Mouse (Mus musculus) gastrocnemius, adult 18-20 months (tissue): ENCODE results near the gene Dpp4. TPM values are rescaled to one million over a fixed set of nuclear protein-coding genes. Genes with fewer than 3 reads are reported as not detected.

Experiments
- DNase-seq: peaks from one replicate; pipeline ENCODE4 v3.0.0; 2021; ENCODE audit warnings: low spot score
- total RNA-seq, 2 experiments: library from RNA; stranded (reverse); gene quantifications; 2 replicates each; pipeline ENCODE4 v1.2.3; 2021

Gene Dpp4
- total RNA-seq, 2 experiments from 2014 or later, result 2.2 to 2.8 TPM

DNA sequence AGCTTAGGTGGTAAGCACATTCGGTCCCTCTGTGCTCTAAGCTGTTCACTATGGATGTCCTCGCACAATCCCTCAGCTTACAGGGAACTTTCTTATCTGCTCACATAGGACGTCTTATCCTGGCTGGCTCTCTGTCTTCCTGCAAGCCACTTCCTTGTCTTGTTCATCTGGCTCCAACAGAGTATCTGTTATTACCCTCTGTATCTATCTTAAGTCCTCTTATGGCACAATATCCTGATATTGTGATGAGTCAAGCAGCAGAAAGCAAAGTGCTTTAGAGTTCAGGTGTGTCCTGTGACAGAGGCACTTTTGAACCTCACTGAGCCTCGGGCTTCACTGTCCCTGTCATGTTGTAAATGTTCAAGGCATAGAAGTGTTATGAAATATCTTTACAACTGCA is 48.4 kb downstream of the Dpp4 start:
- DNase-seq, result no peak

DNA sequence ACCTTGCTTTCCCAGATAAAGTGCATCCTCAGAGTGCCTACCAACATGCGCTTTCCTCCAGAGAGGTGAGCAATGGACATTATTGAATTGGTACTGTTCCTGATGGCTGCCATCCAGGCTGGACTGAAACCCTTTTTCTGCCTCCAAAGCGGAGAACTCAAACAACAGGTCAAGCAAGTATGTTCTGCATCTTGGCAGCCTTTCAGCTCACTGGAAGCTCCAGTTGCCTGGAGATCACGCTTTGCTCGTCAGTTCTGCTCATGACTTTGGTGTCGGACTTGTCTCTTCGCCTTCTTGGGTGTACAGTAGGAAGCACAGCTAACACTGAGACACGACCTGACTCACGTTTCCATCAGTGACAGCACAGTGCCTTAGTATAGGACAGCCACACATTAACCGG is 49.8 kb downstream of the Dpp4 start:
- no peak for DNase-seq

DNA sequence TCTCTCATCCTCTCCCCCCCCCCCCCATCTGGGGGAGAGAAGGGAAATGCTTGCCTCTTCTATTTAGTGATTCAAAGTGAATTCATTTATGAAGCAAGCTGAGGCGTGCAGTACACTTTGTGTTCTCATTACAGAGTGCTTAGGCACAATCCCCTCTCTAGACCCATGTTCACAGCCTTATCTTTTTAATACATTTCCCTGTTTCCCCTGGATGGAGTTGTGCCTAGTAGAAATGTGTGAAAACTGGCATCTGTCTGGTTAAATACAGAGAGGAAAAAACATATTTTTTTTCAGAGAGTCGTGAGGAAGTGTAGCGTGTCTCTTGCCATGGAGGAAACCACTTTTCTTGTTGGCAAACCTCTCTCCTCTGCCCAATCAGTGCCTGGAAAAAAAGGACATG is 50.5 kb downstream of the Dpp4 start:
- no peak for DNase-seq

DNA sequence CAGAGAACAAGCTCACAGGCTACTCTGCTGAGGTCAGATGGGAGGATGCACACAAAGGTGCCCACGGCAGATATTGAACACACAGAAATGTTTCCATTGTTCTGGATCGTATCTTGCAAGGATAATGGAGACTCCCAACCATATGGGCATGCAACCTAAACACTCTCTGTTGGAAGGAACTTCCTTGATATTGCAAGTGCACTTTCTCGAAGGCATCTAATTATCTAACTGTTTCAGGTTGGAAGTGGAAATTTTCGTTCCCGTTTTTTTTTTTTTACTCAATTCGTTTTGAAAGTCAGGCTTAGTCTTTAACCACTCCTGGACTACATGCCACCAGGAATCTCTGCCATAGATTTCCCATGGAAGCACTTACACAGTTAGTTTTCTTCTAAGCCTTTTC is 51.2 kb downstream of the Dpp4 start:
- no peak for DNase-seq

DNA sequence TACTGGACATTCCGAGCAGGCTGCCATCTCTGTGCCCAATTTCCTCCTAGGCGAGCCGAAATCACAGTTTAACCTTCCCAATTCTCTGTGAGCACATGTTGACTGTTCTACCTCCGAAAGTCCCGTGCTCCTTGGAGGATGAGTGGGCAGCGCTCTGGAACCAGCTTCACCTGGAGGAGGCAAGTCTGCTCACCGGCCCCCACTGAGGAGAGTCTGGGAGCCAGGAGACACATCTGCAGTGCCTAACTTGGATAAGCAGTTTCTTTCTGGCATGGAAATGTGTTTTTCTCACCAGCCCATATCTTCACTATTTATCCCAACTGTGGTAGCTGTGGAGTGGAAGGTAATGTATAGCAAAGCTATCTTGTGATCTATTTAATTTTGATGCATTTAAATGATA is 54.8 kb downstream of the Dpp4 start:
- no peak for DNase-seq

DNA sequence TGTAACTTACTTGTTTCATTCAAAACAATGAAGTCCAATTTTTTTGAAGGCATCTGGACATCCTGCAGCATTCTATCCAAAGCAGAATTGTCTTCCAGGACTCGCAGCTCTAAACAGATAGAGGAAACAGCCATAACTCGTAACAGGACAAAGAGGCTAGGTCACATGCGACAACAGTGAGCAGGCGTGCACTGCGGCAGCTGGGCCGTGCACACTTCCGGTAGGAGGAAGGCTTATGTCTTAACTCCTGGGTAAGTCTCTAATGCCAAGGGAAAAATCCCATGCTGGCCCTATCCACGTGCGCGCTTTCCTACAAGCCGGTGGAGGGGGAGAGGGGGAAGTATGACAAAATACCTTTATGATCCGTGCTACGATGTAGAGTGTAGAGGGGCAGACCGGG is 55.4 kb downstream of the Dpp4 start:
- no peak for DNase-seq

DNA sequence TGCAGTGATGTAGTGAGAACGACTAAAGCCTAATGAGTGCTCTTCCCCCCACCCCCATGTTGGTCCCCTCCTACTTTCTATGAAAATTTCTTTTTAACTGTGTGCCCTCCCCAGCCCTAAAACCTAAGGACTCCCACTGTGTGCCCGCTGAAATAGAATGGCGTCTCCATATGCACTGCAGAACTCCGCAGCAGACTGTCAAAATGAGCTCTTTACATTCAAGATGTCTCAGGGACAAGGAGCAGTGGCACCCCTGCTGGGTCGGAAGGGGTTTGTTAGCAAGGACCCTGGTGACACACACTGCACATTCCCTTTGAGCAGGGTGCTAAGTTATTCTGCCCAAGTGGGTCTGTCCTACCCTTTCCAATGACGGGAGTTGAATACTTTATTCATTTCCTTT is 56.3 kb downstream of the Dpp4 start:
- DNase-seq, result no peak

DNA sequence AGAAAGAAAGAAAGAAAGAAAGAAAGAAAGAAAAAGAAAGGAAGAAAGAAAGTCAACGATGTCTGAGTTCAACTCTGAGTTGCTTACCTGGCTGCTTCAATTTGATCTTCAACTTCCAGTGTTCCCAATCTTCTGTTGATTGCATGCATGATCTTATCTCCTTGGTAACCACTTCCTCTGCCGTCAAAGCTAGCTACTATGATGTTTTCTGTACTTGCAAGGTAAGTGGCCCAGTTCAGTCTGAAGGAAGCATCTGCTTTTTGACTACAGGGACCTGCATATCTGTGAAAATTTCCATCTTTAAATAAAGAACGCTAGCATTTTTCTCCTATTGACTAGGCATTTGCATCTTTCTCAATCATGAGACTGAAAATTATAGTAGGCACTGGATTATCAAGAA is 60.0 kb downstream of the Dpp4 start:
- no peak for DNase-seq

DNA sequence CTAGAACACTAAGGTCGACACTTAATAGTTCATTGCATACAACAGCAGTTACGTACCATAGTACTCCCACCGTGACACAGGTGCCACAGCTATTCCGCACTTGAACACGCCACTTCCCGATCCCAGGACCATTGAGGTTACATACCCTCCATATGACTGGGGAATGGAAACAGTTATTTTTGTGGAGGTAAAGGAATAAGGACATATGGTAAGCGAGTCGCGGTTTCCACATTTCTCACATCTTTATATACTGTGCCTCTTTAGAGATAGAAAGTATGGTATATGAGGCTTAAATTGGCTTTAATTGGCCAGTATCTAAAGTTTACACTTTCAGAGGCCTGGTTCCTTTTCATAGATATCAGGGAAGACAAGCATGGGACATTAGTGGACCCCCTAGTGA is 64.3 kb downstream of the Dpp4 start:
- no peak for DNase-seq

DNA sequence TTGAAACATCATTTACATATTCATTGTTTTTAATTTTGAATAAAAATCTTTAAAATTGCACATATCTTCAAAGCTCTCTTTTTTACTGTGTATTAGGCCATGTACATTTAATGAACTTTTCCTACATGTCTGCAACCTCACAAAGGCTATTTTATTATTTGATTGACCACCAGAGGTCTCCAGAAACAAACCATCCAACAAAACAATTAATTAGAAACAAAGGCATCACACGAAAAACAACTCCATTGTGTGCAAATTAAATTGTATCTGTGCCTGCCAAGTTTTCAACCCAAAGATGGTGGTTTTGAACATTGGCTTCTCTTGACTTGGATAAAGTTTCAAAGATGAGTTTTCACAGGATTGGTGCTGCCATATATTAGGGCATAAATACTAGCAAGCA is 65.3 kb downstream of the Dpp4 start:
- DNase-seq, result no peak

DNA sequence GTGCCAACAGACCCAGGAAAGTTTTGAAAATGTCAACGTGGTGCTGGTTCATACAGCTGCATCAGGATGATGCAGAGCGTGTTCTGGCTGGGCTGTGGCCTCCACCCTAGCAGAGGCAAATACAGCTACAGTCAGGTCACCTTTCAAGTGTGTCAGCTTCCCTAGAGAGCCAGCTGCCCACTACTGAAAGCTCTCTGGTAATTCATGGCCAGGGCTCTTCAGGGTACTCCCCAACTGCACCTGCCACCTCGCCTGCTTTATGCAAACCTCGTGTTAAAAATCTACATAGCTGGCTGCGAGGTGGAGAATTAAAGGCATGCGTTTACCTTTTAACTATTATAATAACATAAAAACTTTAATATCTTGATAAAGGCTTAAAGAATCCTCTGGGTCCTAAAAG is 67.7 kb downstream of the Dpp4 start:
- no peak for DNase-seq

DNA sequence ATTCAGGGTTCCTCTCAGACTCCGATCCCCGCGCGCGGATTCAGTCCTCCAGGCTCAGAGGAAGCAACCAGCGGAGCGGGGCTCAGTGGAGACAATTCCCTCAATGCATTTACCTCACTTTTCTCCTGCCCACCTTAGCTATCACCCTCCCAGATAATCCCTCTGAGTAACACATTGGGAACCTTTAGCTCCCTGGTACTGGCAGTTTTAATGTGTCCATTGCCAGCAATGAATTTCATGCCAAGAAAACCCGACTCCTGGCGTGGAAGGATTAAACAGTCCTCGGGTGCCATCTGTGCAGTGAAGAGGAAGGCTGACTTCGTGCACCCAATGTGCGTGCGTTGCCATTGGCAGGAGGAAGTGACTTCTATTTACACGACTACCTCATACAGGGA is 70.3 kb downstream of the Dpp4 start:
- DNase-seq, result no peak

DNA sequence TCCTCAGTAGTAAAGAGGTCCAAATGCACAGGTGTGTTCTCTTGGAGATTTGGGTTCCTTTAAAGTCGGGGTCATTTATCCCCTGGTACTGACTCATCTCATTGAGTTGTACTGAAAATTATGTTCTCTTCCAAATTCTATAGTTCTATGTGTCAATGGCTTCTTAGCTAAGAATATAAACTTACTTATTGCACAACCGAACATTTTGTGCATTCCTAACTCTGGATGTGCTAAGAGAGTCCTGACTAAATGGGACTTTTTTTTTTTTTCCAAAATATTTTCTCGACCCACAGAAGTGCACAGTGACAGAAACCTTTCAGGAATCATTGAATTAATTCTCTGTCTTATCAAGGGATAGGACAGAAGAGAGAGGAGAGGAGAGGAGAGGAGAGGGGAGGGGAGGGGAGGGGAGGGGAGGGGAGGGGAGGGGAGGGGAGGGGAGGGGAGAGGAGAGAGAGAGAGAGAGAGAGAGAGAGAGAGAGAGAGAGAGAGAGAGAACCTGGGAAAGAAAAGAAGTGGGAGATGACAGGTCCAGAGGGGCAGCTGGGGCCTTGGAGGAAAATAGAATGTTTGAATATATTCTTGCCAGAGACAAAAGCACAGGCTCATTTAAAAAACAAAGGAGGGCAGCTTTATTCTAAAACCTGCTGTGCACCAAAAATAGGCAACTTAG is 70.8 kb downstream of the Dpp4 start:
- DNase-seq, result no peak

DNA sequence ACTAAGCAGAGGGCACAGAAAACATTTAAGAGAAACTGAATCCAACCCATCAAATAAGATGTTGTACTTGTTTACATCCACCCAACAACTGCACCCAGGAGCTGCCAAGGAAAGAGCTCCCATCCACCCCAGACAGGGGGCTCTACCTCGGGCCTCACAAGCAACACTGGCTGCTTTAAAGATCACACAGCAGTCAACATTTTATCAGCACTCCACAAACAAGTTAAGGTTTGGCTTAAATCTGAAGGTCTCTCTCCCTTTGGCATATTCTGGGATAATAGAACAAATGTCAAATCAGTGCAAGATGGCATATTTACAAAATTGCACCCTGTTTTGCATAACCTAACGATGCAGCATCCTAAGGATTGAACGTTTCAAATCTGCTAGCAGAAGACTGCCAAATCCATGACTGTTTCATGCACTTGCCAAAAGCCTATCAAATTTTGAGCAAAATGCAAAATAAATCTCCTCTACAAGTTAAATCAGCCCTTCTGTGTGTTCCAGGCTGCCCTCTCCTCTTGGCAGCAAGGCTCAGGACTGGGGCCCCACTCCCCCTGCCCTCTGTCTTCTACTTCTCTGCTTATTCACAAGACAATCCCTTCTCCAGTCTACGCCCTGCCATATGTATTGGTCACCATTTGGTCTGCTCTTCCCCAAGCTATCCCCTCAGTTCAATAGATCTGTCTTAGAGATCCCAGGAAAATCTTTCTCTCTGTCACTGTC is 72.6 kb downstream of the Dpp4 start:
- no peak for DNase-seq

DNA sequence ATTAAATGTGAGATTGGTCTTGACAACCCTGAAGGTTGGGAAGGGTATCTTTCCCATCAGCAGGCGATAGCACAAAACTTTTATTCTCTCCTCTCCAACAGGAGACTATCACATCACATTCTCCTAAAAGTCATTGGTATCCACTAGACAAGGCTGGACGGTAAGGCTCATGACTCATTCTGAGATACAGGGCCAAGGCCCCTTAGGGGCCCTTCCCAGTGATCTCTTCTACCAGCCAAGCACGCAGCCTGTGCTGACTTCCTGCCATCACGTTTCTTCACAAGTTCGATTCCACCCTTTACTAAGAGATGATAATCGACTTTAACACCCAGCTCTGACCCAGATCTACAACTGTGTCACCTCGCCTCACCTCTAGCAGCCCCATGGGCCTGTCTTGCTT is 74.9 kb downstream of the Dpp4 start:
- DNase-seq, result no peak

DNA sequence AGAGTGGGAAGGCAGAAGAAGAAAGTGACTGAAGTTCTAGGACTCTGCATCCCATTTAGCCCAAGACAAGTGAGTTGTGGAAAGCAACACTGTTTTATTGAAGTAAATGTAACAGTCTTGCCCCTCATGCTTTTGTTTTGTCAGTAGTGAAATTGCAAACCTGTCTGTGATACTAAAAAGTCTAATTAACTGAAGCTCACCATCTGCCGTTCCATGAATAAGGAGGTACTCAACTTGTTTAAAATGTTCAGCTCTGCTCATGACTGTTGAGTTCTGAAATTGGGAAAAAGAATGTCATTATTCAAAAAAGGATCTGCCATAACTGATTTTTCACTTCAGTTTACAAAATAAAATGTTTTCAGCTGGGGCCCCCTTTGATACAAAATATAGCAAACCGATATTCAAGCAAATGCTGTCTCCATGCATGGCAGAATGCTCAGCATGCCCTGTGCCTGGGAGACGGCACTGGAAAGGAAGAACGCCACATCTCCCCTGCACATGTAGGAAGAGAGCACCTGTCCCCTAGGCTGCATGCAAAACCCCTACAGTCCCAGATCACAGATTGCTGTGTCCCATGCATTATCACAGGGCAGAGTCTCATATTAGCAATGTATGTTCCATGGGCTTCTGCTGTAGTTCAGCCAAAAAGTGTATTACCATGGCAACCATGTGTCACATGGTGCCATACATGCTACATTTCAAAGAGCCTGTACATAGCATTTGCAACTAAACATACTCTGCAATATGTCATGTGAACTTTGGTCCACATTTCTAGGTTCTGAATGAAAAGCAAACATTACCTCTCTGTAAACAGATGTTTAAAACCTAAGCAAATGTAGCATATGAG is 77.4 kb downstream of the Dpp4 start:
- no peak for DNase-seq

DNA sequence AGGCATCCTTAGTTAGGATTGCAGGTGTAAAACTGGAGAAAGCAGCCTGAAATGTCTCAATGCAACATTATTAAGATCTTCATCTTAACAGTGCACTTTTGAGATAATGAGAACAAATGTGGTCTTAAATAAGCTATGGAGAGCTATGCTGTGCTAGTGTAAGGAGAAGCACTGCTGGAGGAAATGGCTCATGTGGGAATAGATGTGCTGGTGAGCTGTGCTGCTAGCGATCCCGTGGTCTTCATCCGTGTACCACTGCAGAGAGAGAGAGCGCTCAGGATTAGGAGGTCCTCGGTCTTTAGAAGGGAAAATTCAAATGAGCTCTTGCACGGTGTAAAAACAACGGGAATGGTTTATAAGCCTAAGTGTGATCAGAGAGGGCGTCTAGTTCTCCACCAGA is 79.6 kb downstream of the Dpp4 start:
- no peak for DNase-seq

DNA sequence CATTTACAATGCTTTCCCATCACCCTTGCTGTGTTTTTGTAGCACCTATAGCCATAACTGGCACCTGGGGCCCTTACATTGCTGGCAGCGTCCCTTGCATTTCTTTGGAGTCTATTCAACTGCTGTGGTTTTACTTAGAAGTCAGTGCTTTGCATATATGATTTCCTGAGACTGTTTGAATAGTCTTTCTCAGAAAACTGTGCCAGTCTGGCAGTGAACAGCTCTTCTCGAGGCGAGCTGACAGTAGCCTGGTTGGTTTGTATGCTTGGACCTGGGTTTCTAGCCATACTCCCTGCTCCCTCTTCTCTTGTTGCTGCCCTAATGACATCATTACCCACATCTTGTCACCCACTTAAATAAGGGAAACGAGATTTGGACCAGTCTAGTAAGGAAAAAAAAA is 80.1 kb downstream of the Dpp4 start:
- no peak for DNase-seq

DNA sequence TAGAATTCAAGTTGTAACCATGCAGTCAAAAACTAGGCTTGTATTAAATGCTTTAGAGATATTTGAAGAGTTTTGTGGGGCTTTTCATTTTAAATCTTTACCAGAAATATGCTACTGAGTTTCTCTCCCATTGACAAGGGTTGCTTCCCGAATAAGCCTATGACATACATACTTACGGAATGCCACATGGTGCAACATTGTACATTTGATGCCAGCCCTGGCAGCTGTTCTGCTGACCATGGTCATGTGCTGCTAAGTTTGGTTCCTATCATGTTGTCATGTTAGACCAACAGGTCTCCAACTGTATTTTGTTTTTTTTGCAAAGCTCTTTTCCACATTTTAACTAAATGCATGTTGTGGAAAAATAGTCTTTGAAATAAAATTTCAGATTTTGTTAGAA is 86.6 kb downstream of the Dpp4 start:
- DNase-seq, result peak; percentile 76

DNA sequence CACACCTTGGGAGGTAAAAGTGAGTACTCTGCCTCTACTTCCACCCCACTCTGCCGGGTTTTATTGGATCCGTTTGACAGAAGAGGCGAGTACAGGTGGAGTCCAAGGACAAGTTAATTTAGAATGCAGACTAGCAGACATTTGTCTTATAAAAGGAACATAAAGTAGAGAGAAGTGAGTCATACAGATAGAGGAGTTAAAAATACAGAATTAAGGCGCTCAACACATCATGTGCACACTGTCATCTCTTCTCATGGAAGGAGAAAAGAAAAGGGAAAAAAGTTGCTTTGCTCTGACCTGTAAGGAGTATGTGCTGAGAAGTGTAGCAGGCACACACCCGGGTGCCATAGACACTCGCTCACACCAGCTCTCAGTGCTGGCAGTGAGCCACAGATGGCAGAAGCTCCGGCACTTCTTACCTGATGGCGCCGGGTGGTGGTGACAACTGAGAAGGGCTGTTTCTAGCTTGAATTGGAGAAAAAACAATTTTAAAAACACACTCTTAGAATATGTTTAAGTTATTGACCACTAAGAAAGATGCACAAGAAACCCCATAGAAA is 88.9 kb downstream of the Dpp4 start:
- DNase-seq, result peak; percentile 12

DNA sequence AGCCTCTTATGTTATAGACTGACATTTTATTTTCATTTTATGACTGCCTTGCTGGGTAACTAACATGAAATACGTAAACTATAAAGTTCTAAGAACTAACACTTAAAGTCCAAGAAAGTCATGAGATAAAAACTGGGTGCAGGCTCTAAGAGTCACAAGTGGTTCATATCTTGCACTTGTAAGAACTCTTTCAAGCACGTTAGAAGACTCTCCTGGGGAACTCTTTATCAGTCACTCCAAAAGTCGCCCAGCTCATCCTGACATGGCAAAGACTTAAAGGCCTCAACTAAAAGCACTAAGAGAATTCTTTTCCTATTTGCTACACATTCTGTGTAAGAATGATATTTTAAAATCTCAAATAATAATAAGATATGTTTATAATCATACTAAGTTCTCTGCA is 92.5 kb downstream of the Dpp4 start:
- DNase-seq, result no peak

DNA sequence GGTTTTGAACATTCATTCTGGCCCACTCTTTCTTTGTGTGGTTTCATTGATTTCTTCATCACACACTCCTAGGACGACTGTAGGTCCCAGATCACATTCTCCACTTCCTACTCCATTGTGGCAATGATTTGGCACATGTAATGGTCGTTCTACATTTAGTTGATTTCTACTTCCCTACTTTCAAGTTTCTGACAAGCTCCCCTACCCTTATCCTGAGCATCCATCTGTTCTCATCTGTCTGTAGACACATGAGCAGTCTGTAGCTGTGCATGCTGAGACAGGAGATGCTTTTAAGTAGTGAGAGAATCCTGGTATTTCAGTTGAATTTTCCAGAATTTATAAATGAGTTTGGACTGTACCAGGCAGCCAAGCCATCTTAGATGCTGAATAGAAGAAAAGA is 95.1 kb downstream of the Dpp4 start:
- no peak for DNase-seq
